Comparison of ENCODE assay signal across 19 mouse cellular contexts in genomic region chr8:33065566-33065965, GRCm38 (mm10).
"Had no signal": no experiment of that assay in that cellular context is flagged by ENCODE, and none has a peak within 500 bp of the region (broad histone marks: within the 10 kb centered on the region; RNA-seq: fewer than 3 reads in every experiment).

No protein-coding gene starts in this region.

- H3K4me3 ChIP-seq: lung, embryonic 15.5 days; midbrain, embryonic 10.5 days; midbrain, embryonic 12.5 days; myocyte; neural tube, embryonic 13.5 days; neural tube, embryonic 15.5 days had no signal

- H3K9me3 ChIP-seq: lung, embryonic 15.5 days; midbrain, embryonic 12.5 days; neural tube, embryonic 13.5 days; neural tube, embryonic 15.5 days had no signal

- H3K9ac ChIP-seq: lung, embryonic 15.5 days; midbrain, embryonic 12.5 days; neural tube, embryonic 13.5 days; neural tube, embryonic 15.5 days had no signal

- H3K27me3 ChIP-seq: lung, embryonic 15.5 days; midbrain, embryonic 12.5 days; neural tube, embryonic 13.5 days; neural tube, embryonic 15.5 days had no signal

- H3K4me1 ChIP-seq: lung, embryonic 15.5 days; midbrain, embryonic 10.5 days; midbrain, embryonic 12.5 days; neural tube, embryonic 13.5 days; neural tube, embryonic 15.5 days had no signal

- H3K27ac ChIP-seq: lung, embryonic 15.5 days; midbrain, embryonic 10.5 days; midbrain, embryonic 12.5 days; neural tube, embryonic 13.5 days; neural tube, embryonic 15.5 days had no signal

- ATAC-seq: midbrain, embryonic 16.5 days had no signal

- H3K36me3 ChIP-seq: lung, embryonic 15.5 days; midbrain, embryonic 10.5 days; midbrain, embryonic 12.5 days; neural tube, embryonic 13.5 days; neural tube, embryonic 15.5 days had no signal

- DNase-seq: lung, adult 2 months; lung, postnatal 10 days; lung, postnatal 4 days; midbrain, embryonic 14.5 days; retina, postnatal 1 day; right cerebral cortex, adult 18-20 months; right cerebral cortex, postnatal 25 days; right cerebral cortex, postnatal 4 days; spleen, adult 18-20 months; thymus, adult 18-20 months; thymus, postnatal 14 days; thymus, postnatal 36 days had no signal

- H3K4me2 ChIP-seq: lung, embryonic 15.5 days; midbrain, embryonic 12.5 days; neural tube, embryonic 13.5 days; neural tube, embryonic 15.5 days had no signal
